14 mouse cellular contexts compared by ENCODE assay signal in genomic region chr12:79559410-79560015, GRCm38 (mm10).
DNase-seq lines count a peak whose midpoint lies in the region; ATAC-seq lines count a peak whose summit lies in the region.
"Had no signal": no experiment of that assay in that cellular context is flagged by ENCODE, and none has a peak within 500 bp of the region (broad histone marks: within the 10 kb centered on the region; RNA-seq: fewer than 3 reads in every experiment).

No protein-coding gene starts in this region.

- H3K36me3 ChIP-seq in limb, embryonic 12.5 days, result no peaks in the 10 kb centered on the region
- no peaks in the 10 kb centered on the region for H3K36me3 ChIP-seq in limb, embryonic 10.5 days
- H3K36me3 ChIP-seq in embryonic facial prominence, embryonic 14.5 days (ENCODE audit: control insufficient read depth, insufficient read depth, low read length), result no peaks in the 10 kb centered on the region
- no peaks in the 10 kb centered on the region for H3K36me3 ChIP-seq in liver, embryonic 15.5 days (replicated peaks)
- H3K36me3 ChIP-seq: forebrain, embryonic 12.5 days had no signal

- ATAC-seq in limb, embryonic 12.5 days (ENCODE audit: insufficient number of reproducible peaks, insufficient read depth, low FRiP score, low TSS enrichment, low read depth), result no peak
- peak; percentile 55 for ATAC-seq in embryonic facial prominence, embryonic 14.5 days (ENCODE audit: low read depth)
- no peak for ATAC-seq in liver, embryonic 15.5 days (ENCODE audit: insufficient read depth)
- ATAC-seq in megakaryocyte-erythroid progenitor cell, adult 5-6 weeks (replicated peaks; ENCODE audit: low FRiP score, low TSS enrichment, poor library complexity, severe bottlenecking), result no peak
- ATAC-seq: CD4-positive, CD25-positive, alpha-beta regulatory T cell, adult 4 months had no signal

- no peaks in the 10 kb centered on the region for H3K9me3 ChIP-seq in limb, embryonic 12.5 days
- no peaks in the 10 kb centered on the region for H3K9me3 ChIP-seq in limb, embryonic 10.5 days (replicated peaks)
- no peaks in the 10 kb centered on the region for H3K9me3 ChIP-seq in embryonic facial prominence, embryonic 14.5 days (ENCODE audit: control insufficient read depth, low read length)
- no peaks in the 10 kb centered on the region for H3K9me3 ChIP-seq in liver, embryonic 15.5 days (replicated peaks)
- H3K9me3 ChIP-seq: forebrain, embryonic 12.5 days had no signal

- DNase-seq in limb, embryonic 10.5 days (ENCODE audit: low spot score), result no peak
- DNase-seq in NIH3T3 (ENCODE audit: low read depth), result peak; percentile 69
- peak; percentile 63 for DNase-seq in embryonic facial prominence, embryonic 14.5 days (ENCODE audit: low spot score)
- no peak for DNase-seq in right cerebral cortex, postnatal 25 days
- DNase-seq in cerebellum, postnatal 25 days, result no peak
- DNase-seq: heart, adult 2 months; heart, postnatal 14 days; kidney, postnatal 36 days; left cerebral cortex, postnatal 4 days had no signal

- no peak overlapping the region for H3K4me2 ChIP-seq in limb, embryonic 12.5 days
- H3K4me2 ChIP-seq in embryonic facial prominence, embryonic 14.5 days (ENCODE audit: low read depth, low read length), result no peak overlapping the region
- H3K4me2 ChIP-seq in liver, embryonic 15.5 days, result no peak overlapping the region
- H3K4me2 ChIP-seq: forebrain, embryonic 12.5 days had no signal

- 0 out of 2 replicates have a peak overlapping the region, but pooled peaks have one; percentile 45 for H3K27ac ChIP-seq in limb, embryonic 12.5 days
- H3K27ac ChIP-seq in limb, embryonic 10.5 days, result no peak overlapping the region
- peak overlapping the region; percentile 75 for H3K27ac ChIP-seq in embryonic facial prominence, embryonic 14.5 days (replicated peaks; ENCODE audit: low read depth, low read length)
- peak overlapping the region; percentile 64 for H3K27ac ChIP-seq in liver, embryonic 15.5 days (replicated peaks)
- H3K27ac ChIP-seq: forebrain, embryonic 12.5 days; heart, adult 2 months had no signal

- 76% methylated on average over 4 of the region's 4 CpGs for WGBS in limb, embryonic 12.5 days
- 92% methylated on average over 4 of the region's 4 CpGs for WGBS in limb, embryonic 10.5 days
- WGBS in embryonic facial prominence, embryonic 14.5 days, result 42% methylated on average over 4 of the region's 4 CpGs
- whole genome bisulfite sequencing in liver, embryonic 15.5 days (ENCODE audit: insufficient replicate concordance), result 70% methylated on average over 4 of the region's 4 CpGs

- H3K4me1 ChIP-seq in limb, embryonic 12.5 days (replicated peaks), result peaks cover 12% of the 10 kb centered on the region; the same call in 1 of the 2 replicates
- no peaks in the 10 kb centered on the region for H3K4me1 ChIP-seq in limb, embryonic 10.5 days
- H3K4me1 ChIP-seq in embryonic facial prominence, embryonic 14.5 days (ENCODE audit: control insufficient read depth, insufficient read depth, low read length), result peaks cover 21% of the 10 kb centered on the region
- 0 out of 2 replicates have a peak, but pooled peaks cover 2% of the 10 kb centered on the region for H3K4me1 ChIP-seq in liver, embryonic 15.5 days (replicated peaks)
- H3K4me1 ChIP-seq: forebrain, embryonic 12.5 days had no signal

- H3K4me3 ChIP-seq in limb, embryonic 12.5 days (replicated peaks), result no peak overlapping the region
- no peak overlapping the region for H3K4me3 ChIP-seq in limb, embryonic 10.5 days
- no peak overlapping the region for H3K4me3 ChIP-seq in embryonic facial prominence, embryonic 14.5 days (ENCODE audit: low read depth, low read length)
- H3K4me3 ChIP-seq in liver, embryonic 15.5 days (replicated peaks), result no peak overlapping the region
- H3K4me3 ChIP-seq: forebrain, embryonic 12.5 days; heart, adult 2 months had no signal

- H3K9ac ChIP-seq in limb, embryonic 12.5 days (replicated peaks), result no peak overlapping the region
- H3K9ac ChIP-seq in embryonic facial prominence, embryonic 14.5 days (ENCODE audit: low read depth, low read length), result no peak overlapping the region
- no peak overlapping the region for H3K9ac ChIP-seq in liver, embryonic 15.5 days
- H3K9ac ChIP-seq: forebrain, embryonic 12.5 days had no signal

- no peaks in the 10 kb centered on the region for H3K27me3 ChIP-seq in limb, embryonic 12.5 days
- no peaks in the 10 kb centered on the region for H3K27me3 ChIP-seq in limb, embryonic 10.5 days (ENCODE audit: low read depth, poor library complexity, severe bottlenecking)
- no peaks in the 10 kb centered on the region for H3K27me3 ChIP-seq in embryonic facial prominence, embryonic 14.5 days (replicated peaks; ENCODE audit: control insufficient read depth, insufficient read depth, low read length)
- H3K27me3 ChIP-seq in liver, embryonic 15.5 days, result no peaks in the 10 kb centered on the region
- H3K27me3 ChIP-seq: forebrain, embryonic 12.5 days had no signal

Comparison
In these comparisons a context has a peak if more than half of its experiments do, and no peak if none do; other contexts are left out.
1. DNase-seq: peak in NIH3T3 (single experiment) and embryonic facial prominence, embryonic 14.5 days (single experiment); none in limb, embryonic 10.5 days (single experiment), right cerebral cortex, postnatal 25 days (single experiment) and cerebellum, postnatal 25 days (0 of 2).